ENCODE assay signal across 18 mouse cellular contexts in genomic region chr2:172034281-172034680, GRCm38 (mm10). TPM values are rescaled to one million over a fixed set of nuclear protein-coding genes. Genes with fewer than 3 reads are reported as not detected.
"Had no signal": no experiment of that assay in that cellular context is flagged by ENCODE, and none has a peak within 500 bp of the region (broad histone marks: within the 10 kb centered on the region; RNA-seq: fewer than 3 reads in every experiment).

No protein-coding gene starts in this region.

- H3K27me3 ChIP-seq: liver, embryonic 15.5 days; megakaryocyte, embryonic 14.5 days had no signal

- H3K4me3 ChIP-seq: layer of hippocampus, adult 2 months; limb, embryonic 13.5 days; liver, embryonic 15.5 days; lung, embryonic 15.5 days; megakaryocyte, embryonic 14.5 days; midbrain, embryonic 15.5 days; neural tube, embryonic 13.5 days had no signal

- H3K4me1 ChIP-seq: limb, embryonic 13.5 days; liver, embryonic 15.5 days; lung, embryonic 15.5 days; megakaryocyte, embryonic 14.5 days; midbrain, embryonic 15.5 days had no signal

- H3K9ac ChIP-seq: limb, embryonic 13.5 days; liver, embryonic 15.5 days; lung, embryonic 15.5 days; midbrain, embryonic 15.5 days; neural tube, embryonic 13.5 days had no signal

- ATAC-seq: intestine, postnatal 0 days; midbrain, embryonic 15.5 days had no signal

- DNase-seq: kidney, adult 8-10 months; kidney, postnatal 36 days; lung, postnatal 14 days; retina, postnatal 1 day; right cerebral cortex, postnatal 4 days; spleen, adult 18-20 months; thymus, postnatal 4 days had no signal

- H3K27ac ChIP-seq: layer of hippocampus, adult 2 months; limb, embryonic 13.5 days; liver, embryonic 15.5 days; lung, embryonic 15.5 days; macrophage; midbrain, embryonic 15.5 days; neural tube, embryonic 13.5 days had no signal

- H3K36me3 ChIP-seq: limb, embryonic 13.5 days; liver, embryonic 15.5 days; lung, embryonic 15.5 days; midbrain, embryonic 15.5 days; neural tube, embryonic 13.5 days had no signal

- H3K4me2 ChIP-seq: limb, embryonic 13.5 days; liver, embryonic 11.5 days; liver, embryonic 15.5 days; lung, embryonic 15.5 days; midbrain, embryonic 11.5 days; midbrain, embryonic 15.5 days; neural tube, embryonic 13.5 days had no signal

- H3K9me3 ChIP-seq: limb, embryonic 13.5 days; liver, embryonic 15.5 days; lung, embryonic 15.5 days; midbrain, embryonic 15.5 days; neural tube, embryonic 13.5 days had no signal

RNA-seq across cellular contexts. Expression of gene Cbln4, which starts 9.0 kb away (rescaled TPM):
- polyA plus RNA-seq: macrophage had no signal
